Mouse (Mus musculus) gastrocnemius, postnatal 36 days (tissue): Measurements from ENCODE around the gene Mphosph9. TPM values are rescaled to one million over a fixed set of nuclear protein-coding genes. Genes with fewer than 3 reads are reported as not detected.
"Not testable (repeated sequence)": the region's sequence is repeated elsewhere in the genome, so short reads cannot be mapped to it uniquely, and the experiment has no call there.

ENCODE experiments used
- DNase-seq, 2 experiments: peaks; one replicate each; pipeline ENCODE4 v3.0.0; 2022
- intact Hi-C: fragments of 180-260 bp; cut with DNase I; formaldehyde crosslinking; loops from one replicate; pipeline ENCODE4 v1.15.1; 2025
- total RNA-seq, 2 experiments: library from RNA; stranded (reverse); gene quantifications; 2 replicates each; pipeline ENCODE4 v1.2.3; 2021

Mphosph9 gene
- total RNA-seq, 2 experiments from 2014 or later: 1.9 to 2.7 TPM

DNA sequence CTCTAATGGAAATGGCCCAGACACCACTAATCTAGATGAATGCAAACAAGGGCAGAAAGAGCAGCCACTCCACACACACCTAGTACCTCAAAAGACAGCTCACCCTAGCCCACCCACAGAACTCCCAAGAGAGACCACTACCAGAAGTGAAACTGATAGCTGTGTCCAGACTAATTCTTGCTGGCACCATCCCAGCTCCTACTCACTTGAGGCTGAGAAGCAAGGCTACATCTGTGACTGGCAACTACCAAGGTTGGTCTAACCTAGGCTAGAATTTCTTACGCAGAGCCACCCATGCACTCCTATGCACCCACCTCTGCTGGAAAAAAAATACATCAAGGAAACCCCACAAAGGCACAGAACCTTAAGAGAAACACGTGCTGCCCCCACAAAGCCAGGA lies 22.6 kb upstream of the Mphosph9 start:
- intact Hi-C loops: loop anchor here (5.0 kb wide), 1 partner anchor 192 kb away; the partner anchor contains the start of gene Tmed2
- no peak for DNase-seq

DNA sequence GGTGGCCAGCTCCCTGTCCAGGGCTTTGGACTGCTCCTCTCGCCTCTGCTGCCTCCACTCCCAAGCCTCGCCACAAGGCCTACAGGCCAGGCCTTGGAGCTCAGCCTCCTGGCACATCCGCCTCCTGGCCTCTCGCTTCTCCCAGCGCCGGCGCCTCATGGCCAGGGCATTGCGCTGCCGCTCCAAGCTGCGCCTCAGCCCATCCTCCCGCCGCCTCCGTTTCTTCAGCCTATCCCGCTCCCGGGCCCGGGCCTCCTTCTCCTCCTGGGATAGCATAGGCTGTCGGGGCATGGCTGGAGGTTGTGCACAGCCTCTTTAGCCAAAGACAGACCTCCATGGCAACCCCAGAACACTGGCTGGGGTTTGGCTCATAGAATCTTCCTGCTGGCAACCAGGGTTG lies 21.4 kb upstream of the Mphosph9 start:
- DNase-seq: peak; percentile 42 to 45
- intact Hi-C loops: no loop called here

DNA sequence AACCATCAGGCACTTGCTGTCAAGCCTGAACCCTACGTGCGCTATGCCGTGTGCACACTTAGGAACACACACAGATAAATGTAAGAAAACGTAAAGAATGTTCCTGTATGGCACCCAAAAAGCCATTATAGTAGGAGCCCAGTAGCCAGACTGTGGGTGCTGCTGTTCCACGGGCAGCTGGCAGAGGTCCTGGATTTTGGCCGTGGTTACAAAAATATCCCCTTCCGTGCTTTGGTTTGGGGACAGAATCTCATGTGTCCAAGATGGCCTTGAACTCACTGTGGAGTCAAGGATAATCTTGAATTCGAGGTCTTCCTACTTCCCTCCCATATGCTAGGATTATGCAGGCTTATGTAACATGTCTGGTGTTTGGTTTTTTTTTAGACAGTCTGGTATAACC lies 15.1 kb upstream of the Mphosph9 start:
- intact Hi-C loops: no loop called here

DNA sequence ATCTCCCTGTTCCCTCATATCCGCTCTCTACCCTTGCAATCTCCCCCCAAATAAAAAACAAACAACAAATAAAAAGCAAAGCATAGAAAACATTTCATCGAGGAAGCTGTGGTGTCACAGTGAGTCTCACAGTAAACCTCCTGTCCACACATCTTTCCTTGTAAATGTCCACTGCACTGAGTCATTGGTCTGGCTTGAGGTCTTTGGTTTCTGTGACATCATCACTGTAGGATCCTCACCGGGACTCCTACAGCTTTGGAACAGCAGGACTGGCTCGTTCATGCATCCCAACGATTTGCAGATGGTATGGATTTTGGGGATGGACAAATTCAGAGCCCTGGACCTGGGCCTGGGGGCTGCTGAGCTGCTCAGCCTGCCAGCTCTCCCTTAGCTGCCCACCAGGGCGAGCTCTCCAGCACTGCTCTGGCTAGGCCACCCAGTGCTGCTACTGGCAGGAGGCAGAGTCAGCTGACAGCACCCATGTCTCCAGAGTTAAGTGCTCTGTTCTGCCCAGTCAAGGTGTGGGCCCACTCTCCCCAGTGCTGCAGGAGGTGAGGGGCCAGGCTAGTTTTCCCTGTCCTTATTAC lies 14.1 kb upstream of the Mphosph9 start:
- DNase-seq, intact Hi-C loops: not testable (repeated sequence)

More for the DNA sequence above, 15.1 kb upstream of the Mphosph9 start:
- no peak for DNase-seq

DNA sequence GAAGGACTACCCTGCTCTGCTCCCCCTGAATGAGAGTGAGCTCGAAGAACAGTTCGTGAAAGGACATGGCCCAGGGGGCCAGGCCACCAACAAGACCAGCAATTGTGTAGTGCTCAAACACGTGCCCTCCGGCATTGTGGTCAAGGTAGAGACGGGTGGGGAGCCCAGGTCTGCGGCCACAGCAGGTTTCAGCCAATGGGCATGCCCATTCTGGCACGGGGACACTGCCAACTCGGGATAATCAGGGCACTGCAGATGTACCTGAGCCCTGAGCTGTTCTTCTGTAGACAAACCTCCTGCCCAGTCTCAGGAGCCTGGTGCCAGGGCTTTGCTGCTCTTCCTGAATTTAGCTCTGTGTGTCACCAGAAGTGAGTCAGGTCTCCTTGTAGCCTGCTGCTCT lies 11.0 kb upstream of the Mphosph9 start:
- intact Hi-C loops: no loop called here
- DNase-seq: no peak

DNA sequence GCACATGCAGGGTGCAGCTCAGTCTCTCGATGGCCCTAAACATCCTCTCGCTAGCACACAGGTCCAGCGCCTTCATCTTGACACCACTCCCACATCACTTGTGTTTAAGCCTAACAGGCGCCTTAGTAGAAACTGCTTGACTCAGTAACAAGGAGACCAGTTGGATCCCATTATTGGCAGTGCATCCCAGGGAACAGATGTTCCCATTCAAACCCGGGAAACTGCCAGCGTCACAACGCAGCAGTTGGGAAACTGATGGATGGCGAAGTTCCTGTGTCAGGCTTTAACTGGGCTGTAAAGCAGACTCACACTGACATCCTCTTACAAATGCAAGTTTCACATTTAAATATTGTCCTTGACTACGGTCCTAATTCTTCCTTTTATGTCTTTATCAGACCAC lies 10.1 kb upstream of the Mphosph9 start:
- intact Hi-C loops: no loop called here
- no peak for DNase-seq

DNA sequence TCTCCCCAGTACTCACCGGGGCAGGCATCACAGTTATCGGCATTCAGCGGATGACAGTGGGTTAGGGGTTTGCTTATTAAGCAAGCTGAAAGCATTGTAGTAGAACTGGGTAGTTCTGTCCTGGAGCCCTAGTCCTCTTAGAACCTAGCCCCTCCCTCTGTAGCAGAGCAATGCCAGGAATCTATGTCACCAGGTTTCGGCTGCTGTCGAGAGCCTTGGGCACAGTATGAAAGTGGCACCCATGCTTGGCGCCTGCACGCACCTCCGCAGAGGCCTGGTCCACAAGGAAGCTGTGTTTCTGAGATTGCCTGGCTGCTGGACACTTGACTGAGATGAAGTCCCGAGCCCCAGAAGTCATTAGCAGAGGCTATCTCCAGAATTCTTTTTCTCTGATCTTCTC lies 9.3 kb upstream of the Mphosph9 start:
- no peak for DNase-seq
- intact Hi-C loops: no loop called here

DNA sequence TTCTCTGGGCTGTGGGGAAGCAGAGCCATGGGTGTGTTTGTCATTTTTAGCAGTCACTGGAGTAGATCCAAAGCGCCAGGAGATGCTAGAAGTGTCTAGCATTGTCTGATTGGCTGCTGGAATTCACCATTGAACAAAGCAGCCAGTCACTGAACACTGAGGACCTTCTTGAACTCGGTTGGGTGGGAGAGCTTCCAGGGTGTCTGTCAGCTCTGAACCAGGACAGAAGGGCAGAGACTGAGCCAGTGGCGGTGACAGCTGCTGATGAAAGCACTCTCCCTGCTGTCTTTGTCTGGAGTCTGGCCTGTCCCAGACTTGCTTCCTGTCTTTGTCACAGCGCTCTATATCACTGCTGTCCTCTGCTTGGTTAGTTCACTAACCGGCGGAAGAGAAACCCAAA lies 6.6 kb upstream of the Mphosph9 start:
- intact Hi-C loops: no loop called here

DNA sequence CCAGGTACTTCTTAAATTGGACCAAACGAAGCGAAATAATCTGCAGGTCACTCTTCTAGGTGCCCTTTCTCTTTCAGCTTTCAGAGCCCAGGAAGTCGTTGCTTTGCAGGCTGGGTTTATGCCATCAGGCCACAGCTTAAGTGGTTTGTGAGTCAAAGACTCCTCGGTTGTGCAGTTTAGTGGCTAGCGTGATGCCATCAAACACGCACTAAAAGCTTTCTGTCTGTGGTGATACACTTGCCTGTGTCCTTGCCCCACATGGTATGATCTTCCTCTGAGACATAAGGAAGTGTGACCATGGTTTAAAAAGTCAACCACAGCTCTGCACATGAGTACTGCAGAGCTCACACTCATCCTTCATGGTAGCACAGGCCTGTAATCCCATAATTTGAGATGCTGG lies 2.3 kb upstream of the Mphosph9 start:
- intact Hi-C loops: no loop called here
- no peak for DNase-seq

More for the DNA sequence above, 6.6 kb upstream of the Mphosph9 start:
- no peak for DNase-seq

DNA sequence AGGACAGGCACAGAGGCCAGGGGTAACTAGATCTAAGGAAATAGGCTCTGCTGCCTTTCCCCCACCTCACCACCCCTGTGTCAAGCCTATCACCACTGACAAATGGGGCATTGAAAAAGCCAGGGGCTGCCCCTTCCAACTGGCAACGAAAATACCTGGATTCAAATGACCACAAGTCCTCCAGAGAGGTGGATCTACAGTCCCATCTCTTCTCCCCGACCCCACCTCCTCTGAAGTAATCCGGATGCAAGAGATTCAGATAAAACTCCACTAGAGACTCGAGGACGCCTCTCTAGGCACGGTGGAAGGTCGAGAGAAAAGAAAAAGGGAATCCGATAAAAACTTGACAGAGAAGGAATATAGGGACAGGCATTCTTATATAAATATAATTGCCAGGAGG lies 943 bp downstream of the Mphosph9 start:
- intact Hi-C loops: no loop called here
- no peak for DNase-seq

DNA sequence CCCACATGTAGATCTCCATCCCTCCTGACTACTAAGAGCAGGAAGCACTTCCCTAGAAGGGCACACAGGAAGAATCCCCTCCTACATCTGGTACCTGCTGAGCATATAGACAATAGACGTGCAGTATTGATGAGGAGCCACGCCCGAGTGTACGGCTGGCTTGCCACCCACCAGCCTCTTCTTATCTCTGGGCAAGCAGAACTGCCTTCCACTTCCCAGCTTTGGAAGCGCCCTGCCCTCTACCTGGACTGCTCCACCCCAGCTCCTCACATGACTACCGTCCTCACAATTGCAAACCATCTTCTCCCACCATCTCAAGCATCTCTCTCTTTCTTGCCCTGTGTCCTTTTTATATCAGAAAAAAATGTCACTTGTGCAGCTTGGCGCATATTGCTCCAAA lies 10.1 kb downstream of the Mphosph9 start:
- no peak for DNase-seq
- intact Hi-C loops: no loop called here

DNA sequence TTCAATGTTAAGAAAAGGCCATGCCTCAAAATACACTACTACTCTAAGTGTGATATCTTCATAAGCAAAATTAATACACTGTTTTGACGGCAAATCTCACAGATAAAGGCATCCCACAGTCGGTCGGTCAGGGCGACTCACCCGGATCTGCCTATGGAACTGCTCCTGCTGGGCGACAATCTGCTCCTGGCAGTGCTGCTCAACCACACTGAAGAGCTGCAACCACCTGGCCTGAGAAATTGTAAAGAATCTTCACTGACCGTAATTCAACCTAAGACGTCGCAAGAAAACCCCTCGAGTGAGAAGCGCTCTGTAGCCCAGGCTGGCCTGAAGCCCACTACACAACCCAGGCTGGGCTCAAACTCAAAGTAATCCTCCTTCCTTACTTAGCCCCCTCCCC lies 11.8 kb downstream of the Mphosph9 start:
- intact Hi-C loops: no loop called here
- DNase-seq: no peak

DNA sequence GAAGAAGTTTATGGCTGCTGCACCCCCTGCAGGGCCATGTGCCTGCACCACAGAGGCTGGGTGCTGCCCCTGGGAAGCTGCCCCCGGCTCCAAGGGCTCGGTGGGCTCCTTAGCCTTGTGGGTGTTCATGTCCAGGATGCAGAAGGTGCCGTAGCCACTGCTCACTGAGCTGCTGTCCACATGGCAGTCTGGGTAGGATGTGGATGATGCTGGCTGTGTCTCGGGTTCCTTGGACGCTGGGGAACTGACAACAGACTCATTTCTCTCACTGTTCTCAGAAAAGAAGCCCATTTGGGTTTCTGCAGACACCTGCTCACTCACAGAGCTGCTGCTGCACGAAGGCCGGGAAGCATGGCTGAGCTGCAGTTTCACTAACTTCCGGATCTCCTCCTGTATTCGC lies 12.3 kb downstream of the Mphosph9 start:
- no peak for DNase-seq
- intact Hi-C loops: no loop called here

DNA sequence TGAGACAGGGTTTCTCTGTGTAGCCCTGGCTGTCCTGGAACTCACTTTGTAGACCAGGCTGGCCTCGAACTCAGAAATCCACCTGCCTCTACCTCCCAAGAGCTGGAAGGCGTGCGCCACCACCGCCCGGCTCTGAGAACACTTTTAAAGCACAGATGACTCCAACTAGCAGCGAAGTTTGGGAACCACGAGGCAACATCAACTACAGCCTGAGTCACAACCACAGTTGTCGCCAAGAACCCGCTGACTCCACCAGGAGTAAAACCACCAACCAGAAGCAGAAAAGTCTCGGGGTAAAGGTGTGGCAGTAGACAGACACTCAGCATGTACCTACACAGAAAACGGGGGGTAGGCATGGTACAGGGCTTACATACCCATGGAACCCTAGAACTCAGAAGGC lies 17.7 kb downstream of the Mphosph9 start:
- DNase-seq: no peak
- intact Hi-C loops: no loop called here

DNA sequence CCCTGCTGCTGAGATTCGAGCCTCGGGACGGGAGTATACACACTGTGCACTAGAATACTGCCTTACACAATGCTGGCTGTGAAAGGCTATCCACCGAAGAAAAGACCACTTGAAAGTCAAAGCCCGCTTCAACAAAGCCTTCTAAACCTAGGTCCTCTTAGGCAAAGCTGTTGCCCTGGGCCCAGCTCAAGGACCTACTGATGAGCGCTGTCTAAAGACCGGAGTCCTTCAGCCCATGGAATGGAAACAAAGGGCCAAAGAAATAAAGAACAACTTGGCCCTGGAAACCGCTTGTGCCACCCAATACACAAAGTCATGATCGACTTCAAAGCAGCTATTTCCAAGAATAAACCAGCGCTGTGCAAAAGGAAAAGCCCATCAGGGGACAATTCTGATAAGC lies 18.6 kb downstream of the Mphosph9 start:
- intact Hi-C loops: no loop called here
- no peak for DNase-seq

DNA sequence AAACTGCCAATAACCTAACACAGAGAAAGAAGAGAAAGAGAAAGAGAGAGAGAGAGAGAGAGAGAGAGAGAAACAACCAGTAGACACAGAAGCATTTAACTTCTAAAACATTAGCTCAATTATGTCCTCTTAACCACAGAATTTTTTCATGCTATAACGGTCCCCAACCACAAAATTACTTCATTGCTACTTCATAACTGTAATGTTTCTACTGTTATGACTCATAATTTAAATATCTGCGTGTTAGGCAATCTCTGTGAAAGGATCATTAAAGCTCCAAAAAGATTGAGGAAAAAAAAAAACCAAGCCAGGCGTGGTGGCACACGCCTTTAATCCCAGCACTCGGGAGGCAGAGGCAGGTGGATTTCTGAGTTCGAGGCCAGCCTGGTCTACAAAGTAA lies 24.9 kb downstream of the Mphosph9 start:
- intact Hi-C loops, DNase-seq: not testable (repeated sequence)

DNA sequence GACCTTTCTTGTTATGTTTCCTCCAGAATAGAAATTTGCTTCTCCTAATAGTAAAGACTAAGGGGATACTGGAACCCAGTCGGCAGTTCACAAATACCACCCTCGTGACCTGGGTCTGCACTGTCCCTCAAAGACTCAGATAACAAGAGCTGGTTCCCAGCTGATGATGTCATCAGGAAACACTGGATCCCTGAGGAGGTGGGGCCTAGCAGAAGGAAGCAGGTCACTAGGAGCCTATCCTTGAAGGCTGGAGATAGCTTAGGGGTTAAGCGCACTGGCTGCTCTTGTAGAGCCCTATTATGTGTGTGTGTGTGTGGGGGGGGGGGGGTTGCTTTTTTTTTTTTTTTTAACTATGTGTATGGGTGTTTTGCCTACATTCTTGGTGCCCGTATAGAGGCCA lies 27.6 kb downstream of the Mphosph9 start:
- intact Hi-C loops: no loop called here
- DNase-seq: no peak

DNA sequence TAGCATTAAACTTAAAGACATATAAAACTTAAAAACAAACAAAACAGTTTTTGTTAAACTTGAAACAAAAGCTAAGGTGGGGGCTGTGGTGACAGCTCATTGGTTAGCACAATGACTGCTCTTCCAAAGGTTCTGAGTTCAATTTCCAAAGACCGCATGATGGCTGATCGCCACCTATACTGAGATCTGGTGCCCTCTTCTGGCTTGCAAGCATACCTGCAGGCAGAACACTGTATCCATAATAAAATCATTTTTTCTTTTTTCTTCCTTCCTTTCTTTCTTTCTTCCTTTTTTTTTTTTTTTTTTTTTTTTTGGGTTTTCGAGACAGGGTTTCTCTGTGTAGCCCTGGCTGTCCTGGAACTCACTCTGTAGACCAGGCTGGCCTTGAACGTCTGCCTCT lies 28.5 kb downstream of the Mphosph9 start:
- DNase-seq: not testable (repeated sequence)
- intact Hi-C loops: loop anchor here (5.0 kb wide), 2 partner anchors 137 to 157 kb away; no protein-coding TSS in a partner anchor

DNA sequence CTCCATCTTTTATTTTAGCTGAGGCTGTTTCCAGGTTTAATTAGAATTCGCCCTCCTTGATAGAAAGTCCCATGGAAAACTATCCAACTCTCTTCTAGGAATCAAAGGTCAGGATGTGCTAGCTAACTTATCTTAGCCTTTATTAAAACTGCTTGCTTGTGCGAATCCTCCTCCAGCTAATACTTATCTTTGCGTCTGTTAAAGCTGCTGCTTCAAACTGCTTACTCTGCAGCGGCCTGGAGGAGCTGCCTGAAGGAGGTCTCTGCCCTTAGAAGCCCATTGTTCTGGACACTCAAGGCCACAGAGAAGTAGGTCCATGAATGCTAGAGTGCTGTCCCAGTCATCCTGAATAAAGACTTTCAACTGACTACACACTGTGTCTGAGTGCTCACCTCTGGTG lies 31.3 kb downstream of the Mphosph9 start:
- no peak for DNase-seq
- intact Hi-C loops: loop anchor here (5.0 kb wide), 2 partner anchors 134 to 154 kb away; no protein-coding TSS in a partner anchor

DNA sequence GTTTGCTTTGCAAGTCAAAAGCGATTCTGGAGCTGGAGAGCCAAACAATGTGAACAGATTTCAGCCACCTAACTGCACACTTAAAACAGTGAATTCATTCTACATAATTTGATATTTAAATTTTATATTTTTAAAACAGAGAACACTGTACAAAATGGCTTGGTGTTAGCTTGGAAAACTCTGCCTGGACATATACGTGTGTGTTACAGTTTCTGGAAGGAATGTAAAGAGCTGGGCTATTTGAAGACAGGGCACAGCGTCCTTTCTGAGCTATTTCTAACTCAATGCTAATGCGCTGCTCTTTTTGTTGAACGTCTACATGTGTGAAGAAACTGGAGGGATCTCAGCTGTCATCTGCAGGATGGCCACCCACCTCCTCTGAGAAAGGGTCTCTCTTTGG lies 33.8 kb downstream of the Mphosph9 start:
- intact Hi-C loops: no loop called here
- DNase-seq: no peak

DNA sequence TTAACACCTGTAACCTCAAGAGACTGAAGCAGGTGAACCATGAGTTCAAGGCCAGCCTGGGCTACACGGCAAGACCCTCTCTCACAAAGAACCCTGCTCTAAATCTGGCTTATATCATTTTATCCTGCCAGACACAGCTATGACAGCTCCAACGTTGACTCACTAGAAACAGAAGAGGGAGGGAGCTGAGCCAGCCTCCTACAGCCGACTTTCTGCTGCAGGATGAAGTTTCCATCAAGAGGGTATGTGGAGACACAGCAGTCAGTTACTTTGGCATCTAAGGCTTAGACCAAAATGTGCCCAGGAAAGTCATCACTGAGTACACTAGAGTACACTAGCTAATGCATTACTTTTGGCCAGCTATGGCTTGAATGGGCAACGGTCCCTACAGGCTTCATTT lies 37.6 kb downstream of the Mphosph9 start:
- intact Hi-C loops: no loop called here
- no peak for DNase-seq

DNA sequence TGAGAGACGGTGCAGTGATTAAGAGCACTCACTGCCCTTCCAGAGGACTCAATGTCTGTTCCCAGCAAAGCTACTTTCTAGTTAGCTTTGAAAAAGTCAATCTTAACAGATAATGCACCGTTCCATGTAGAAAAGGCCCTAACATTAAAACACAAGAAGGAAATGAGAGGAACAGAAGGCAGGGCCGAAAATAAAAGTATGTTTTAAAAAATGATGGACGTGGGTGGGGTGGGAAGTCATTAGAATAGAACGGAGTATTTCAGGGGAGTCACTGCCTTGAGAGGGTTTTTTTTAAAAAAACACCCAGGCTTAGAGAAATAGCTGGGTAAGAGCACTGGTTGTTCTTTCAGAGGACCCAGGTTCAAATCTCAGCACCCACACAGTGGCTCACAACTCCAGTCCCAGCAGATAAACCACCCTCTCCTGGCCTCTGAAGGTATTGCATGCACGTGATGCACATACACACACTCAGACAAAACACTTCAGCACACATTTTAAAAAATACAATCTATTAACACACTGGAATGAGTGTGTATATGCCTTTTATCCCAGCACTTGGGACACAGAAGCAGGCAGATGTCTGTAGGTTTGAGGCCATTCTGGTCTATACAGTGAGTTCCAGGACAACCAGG lies 40.0 kb downstream of the Mphosph9 start:
- intact Hi-C loops: no loop called here
- no peak for DNase-seq

DNA sequence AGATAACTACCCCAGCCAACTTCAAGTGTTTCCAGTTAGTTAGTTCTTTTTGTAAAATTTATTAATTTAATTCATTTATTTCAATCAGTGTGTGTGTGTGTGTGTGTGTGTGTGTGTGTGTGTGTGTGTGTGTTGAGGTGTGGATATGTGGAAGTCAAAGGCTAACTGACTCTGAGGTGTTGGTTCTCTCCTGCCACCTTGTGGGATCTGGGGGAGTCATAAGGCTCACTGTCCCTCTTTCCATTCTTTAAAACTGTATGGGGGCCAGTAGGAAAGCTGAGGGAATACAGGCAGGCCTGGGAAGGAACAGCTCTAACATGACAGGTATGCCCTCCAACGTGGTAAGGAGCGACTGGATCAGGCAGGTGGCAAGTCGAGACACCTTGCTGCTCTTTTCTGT lies 43.4 kb downstream of the Mphosph9 start:
- DNase-seq: no peak
- intact Hi-C loops: no loop called here
